Mouse (Mus musculus): ENCODE data around the gene Zfp618.

GRCm38 (mm10) chr4:63154028-63154427 is 188.7 kb downstream of the Zfp618 start:
- no peak for TF ChIP-seq POLR2A (IDR thresholded peaks at IDR 0.05; ENCODE audit: control insufficient read depth, low read depth, low read length)
- TF ChIP-seq CTCF (IDR thresholded peaks at IDR 0.05; ENCODE audit: control insufficient read depth, insufficient read depth, insufficient replicate concordance, low read depth, low read length) = no peak

Measured in testis, adult 2 months (tissue).